Mouse (Mus musculus): ENCODE measurements at regions not wholly inside any gene's neighbourhood (a gene's known extent, or its start where the extent isn't known, plus 50 kb on each side); places are given as distances from the start of the nearest gene placed in this dataset.

- H3K27me3 ChIP-seq (ENCODE audit: control insufficient read depth, insufficient read depth, low read length) = no peaks in the 10 kb centered on the region
Observed at GRCm38 (mm10) chr8:112348323-112348722, 221.5 kb upstream of the Cntnap4 start.

GRCm38 (mm10) chr8:112333171-112333570 lies 236.7 kb upstream of the Cntnap4 start:
- TF ChIP-seq CTCF (IDR thresholded peaks at IDR 0.05; ENCODE audit: control insufficient read depth, insufficient read depth, insufficient replicate concordance, low read depth, low read length) = no peak
- TF ChIP-seq POLR2A (IDR thresholded peaks at IDR 0.05; ENCODE audit: control insufficient read depth, low read depth, low read length) = no peak
- no peak overlapping the region for H3K27ac ChIP-seq (ENCODE audit: control insufficient read depth, insufficient read depth, low read depth, low read length)
- no peaks in the 10 kb centered on the region for H3K27me3 ChIP-seq (ENCODE audit: control insufficient read depth, insufficient read depth, low read length)
- no peak overlapping the region for H3K4me3 ChIP-seq (ENCODE audit: control insufficient read depth, low read depth, low read length)
- H3K36me3 ChIP-seq (ENCODE audit: control insufficient read depth, insufficient read depth, low read length) = no peaks in the 10 kb centered on the region
- H3K4me1 ChIP-seq (ENCODE audit: control insufficient read depth, insufficient read depth, low read length) = no peaks in the 10 kb centered on the region

More at GRCm38 (mm10) chr8:112348323-112348722, 221.5 kb upstream of the Cntnap4 start:
- Histone ChIP-seq H3K27ac (ENCODE audit: control insufficient read depth, insufficient read depth, low read depth, low read length) (no peak overlapping the region), H3K36me3 (ENCODE audit: control insufficient read depth, insufficient read depth, low read length) (no peaks in the 10 kb centered on the region), H3K4me1 (ENCODE audit: control insufficient read depth, insufficient read depth, low read length) (no peaks in the 10 kb centered on the region), H3K4me3 (ENCODE audit: control insufficient read depth, low read depth, low read length) (no peak overlapping the region)
- TF ChIP-seq POLR2A (IDR thresholded peaks at IDR 0.05; ENCODE audit: control insufficient read depth, low read depth, low read length) = no peak
- TF ChIP-seq CTCF (IDR thresholded peaks at IDR 0.05; ENCODE audit: control insufficient read depth, insufficient read depth, insufficient replicate concordance, low read depth, low read length) = no peak

GRCm38 (mm10) chr8:112332021-112332420 lies 237.8 kb upstream of the Cntnap4 start:
- Histone ChIP-seq H3K36me3 (ENCODE audit: control insufficient read depth, insufficient read depth, low read length) (no peaks in the 10 kb centered on the region), H3K4me1 (ENCODE audit: control insufficient read depth, insufficient read depth, low read length) (no peaks in the 10 kb centered on the region), H3K4me3 (ENCODE audit: control insufficient read depth, low read depth, low read length) (no peak overlapping the region), H3K27me3 (ENCODE audit: control insufficient read depth, insufficient read depth, low read length) (no peaks in the 10 kb centered on the region), H3K27ac (ENCODE audit: control insufficient read depth, insufficient read depth, low read depth, low read length) (no peak overlapping the region)
- TF ChIP-seq POLR2A (IDR thresholded peaks at IDR 0.05; ENCODE audit: control insufficient read depth, low read depth, low read length) (no peak), CTCF (IDR thresholded peaks at IDR 0.05; ENCODE audit: control insufficient read depth, insufficient read depth, insufficient replicate concordance, low read depth, low read length) (no peak)

GRCm38 (mm10) chr8:112309816-112310215 lies 260.0 kb upstream of the Cntnap4 start:
- Histone ChIP-seq H3K36me3 (ENCODE audit: control insufficient read depth, insufficient read depth, low read length) (no peaks in the 10 kb centered on the region), H3K4me3 (ENCODE audit: control insufficient read depth, low read depth, low read length) (no peak overlapping the region), H3K27ac (ENCODE audit: control insufficient read depth, insufficient read depth, low read depth, low read length) (no peak overlapping the region), H3K27me3 (ENCODE audit: control insufficient read depth, insufficient read depth, low read length) (no peaks in the 10 kb centered on the region), H3K4me1 (ENCODE audit: control insufficient read depth, insufficient read depth, low read length) (no peaks in the 10 kb centered on the region; the same call in 1 of the 2 replicates)
- no peak for TF ChIP-seq CTCF (IDR thresholded peaks at IDR 0.05; ENCODE audit: control insufficient read depth, insufficient read depth, insufficient replicate concordance, low read depth, low read length)
- no peak for TF ChIP-seq POLR2A (IDR thresholded peaks at IDR 0.05; ENCODE audit: control insufficient read depth, low read depth, low read length)

- Histone ChIP-seq H3K36me3 (ENCODE audit: control insufficient read depth, insufficient read depth, low read length) (no peaks in the 10 kb centered on the region), H3K4me1 (ENCODE audit: control insufficient read depth, insufficient read depth, low read length) (no peaks in the 10 kb centered on the region; the same call in 1 of the 2 replicates), H3K4me3 (ENCODE audit: control insufficient read depth, low read depth, low read length) (no peak overlapping the region), H3K27ac (ENCODE audit: control insufficient read depth, insufficient read depth, low read depth, low read length) (no peak overlapping the region), H3K27me3 (ENCODE audit: control insufficient read depth, insufficient read depth, low read length) (no peaks in the 10 kb centered on the region)
- TF ChIP-seq CTCF (IDR thresholded peaks at IDR 0.05; ENCODE audit: control insufficient read depth, insufficient read depth, insufficient replicate concordance, low read depth, low read length) = no peak
- no peak for TF ChIP-seq POLR2A (IDR thresholded peaks at IDR 0.05; ENCODE audit: control insufficient read depth, low read depth, low read length)
Observed at GRCm38 (mm10) chr8:112308354-112308753, 261.5 kb upstream of the Cntnap4 start.

GRCm38 (mm10) chr8:112297021-112297420 lies 272.8 kb upstream of the Cntnap4 start:
- no peak overlapping the region for H3K4me3 ChIP-seq (ENCODE audit: control insufficient read depth, low read depth, low read length)
- H3K36me3 ChIP-seq (ENCODE audit: control insufficient read depth, insufficient read depth, low read length) = no peaks in the 10 kb centered on the region
- TF ChIP-seq POLR2A (IDR thresholded peaks at IDR 0.05; ENCODE audit: control insufficient read depth, low read depth, low read length) (no peak), CTCF (IDR thresholded peaks at IDR 0.05; ENCODE audit: control insufficient read depth, insufficient read depth, insufficient replicate concordance, low read depth, low read length) (no peak)
- no peak overlapping the region for H3K27ac ChIP-seq (ENCODE audit: control insufficient read depth, insufficient read depth, low read depth, low read length)
- no peaks in the 10 kb centered on the region for H3K27me3 ChIP-seq (ENCODE audit: control insufficient read depth, insufficient read depth, low read length)
- peaks cover 5% of the 10 kb centered on the region; the same call in 1 of the 2 replicates for H3K4me1 ChIP-seq (ENCODE audit: control insufficient read depth, insufficient read depth, low read length)

GRCm38 (mm10) chr8:112283316-112283715 lies 268.5 kb upstream of the Gm6793 start:
- no peaks in the 10 kb centered on the region for H3K4me1 ChIP-seq (ENCODE audit: control insufficient read depth, insufficient read depth, low read length)
- H3K36me3 ChIP-seq (ENCODE audit: control insufficient read depth, insufficient read depth, low read length) = no peaks in the 10 kb centered on the region
- H3K27ac ChIP-seq (ENCODE audit: control insufficient read depth, insufficient read depth, low read depth, low read length) = no peak overlapping the region
- no peak overlapping the region for H3K4me3 ChIP-seq (ENCODE audit: control insufficient read depth, low read depth, low read length)
- TF ChIP-seq POLR2A (IDR thresholded peaks at IDR 0.05; ENCODE audit: control insufficient read depth, low read depth, low read length) (no peak), CTCF (IDR thresholded peaks at IDR 0.05; ENCODE audit: control insufficient read depth, insufficient read depth, insufficient replicate concordance, low read depth, low read length) (no peak)
- H3K27me3 ChIP-seq (ENCODE audit: control insufficient read depth, insufficient read depth, low read length) = no peaks in the 10 kb centered on the region

- H3K27ac ChIP-seq (ENCODE audit: control insufficient read depth, insufficient read depth, low read depth, low read length) = no peak overlapping the region
- H3K4me3 ChIP-seq (ENCODE audit: control insufficient read depth, low read depth, low read length) = no peak overlapping the region
- no peaks in the 10 kb centered on the region for H3K36me3 ChIP-seq (ENCODE audit: control insufficient read depth, insufficient read depth, low read length)
Observed at GRCm38 (mm10) chr8:112269598-112269997, 254.8 kb upstream of the Gm6793 start.

More at GRCm38 (mm10) chr8:112269598-112269997, 254.8 kb upstream of the Gm6793 start:
- TF ChIP-seq POLR2A (IDR thresholded peaks at IDR 0.05; ENCODE audit: control insufficient read depth, low read depth, low read length) = no peak
- no peak for TF ChIP-seq CTCF (IDR thresholded peaks at IDR 0.05; ENCODE audit: control insufficient read depth, insufficient read depth, insufficient replicate concordance, low read depth, low read length)
- H3K27me3 ChIP-seq (ENCODE audit: control insufficient read depth, insufficient read depth, low read length) = no peaks in the 10 kb centered on the region
- H3K4me1 ChIP-seq (ENCODE audit: control insufficient read depth, insufficient read depth, low read length) = no peaks in the 10 kb centered on the region
